Mouse (Mus musculus): ENCODE data around the gene Frzb.
"Not testable (repeated sequence)": the region's sequence is repeated elsewhere in the genome, so short reads cannot be mapped to it uniquely, and the experiment has no call there.

The Frzb gene

DNA sequence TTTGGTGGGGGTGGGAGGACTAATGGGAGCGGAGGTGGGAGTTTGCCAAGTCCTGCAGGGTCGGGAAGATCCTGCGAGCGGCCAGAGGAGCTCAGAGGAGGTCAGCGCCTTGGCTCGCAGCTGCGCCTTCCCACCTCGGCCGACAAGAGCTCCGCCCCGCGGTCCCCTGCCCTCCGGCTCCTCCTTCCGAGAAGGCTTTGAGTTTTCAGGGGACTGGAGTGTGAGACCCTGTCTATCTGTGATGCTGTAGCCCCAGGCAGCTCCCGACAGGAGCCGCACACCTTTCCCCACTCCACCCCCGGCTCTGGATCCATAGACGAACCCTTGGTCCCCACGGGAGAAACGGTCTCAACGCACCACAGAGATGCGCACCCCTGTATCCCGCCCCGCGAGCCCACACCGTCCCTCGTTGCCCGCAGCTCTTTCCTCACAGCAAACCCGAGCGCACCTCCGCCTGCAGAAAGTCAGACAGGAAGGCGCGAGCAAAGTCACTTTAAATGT is at the start of gene Frzb:
Gene Frzb, minus strand, starts transcription at position 335 of the 501 bp plus-strand sequence.
- DNase-seq = peak; percentile 80 to 85

DNA sequence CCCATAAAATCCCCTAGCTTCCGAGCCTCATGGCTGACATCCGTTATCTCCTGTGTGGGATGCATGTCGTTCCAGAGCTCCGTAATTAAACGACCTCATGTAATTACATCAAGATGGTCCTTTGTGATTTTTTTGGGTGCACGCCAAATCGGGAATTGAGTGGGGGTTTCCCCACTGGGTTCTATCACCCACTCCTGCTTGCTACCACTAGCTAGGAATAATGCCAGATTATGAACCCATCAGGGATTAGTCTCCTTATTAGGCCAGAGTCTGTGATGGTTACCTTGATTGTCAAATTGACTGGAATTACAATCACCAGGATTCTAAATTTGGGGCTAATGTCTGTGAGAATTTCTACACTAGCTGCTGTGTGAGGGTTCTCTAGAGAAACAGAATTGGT is 47.9 kb upstream of the Frzb start:
- not testable (repeated sequence) for DNase-seq

GRCm38 (mm10) chr2:80486851-80487250 is 39.4 kb upstream of the Frzb start:
- DNase-seq = peak in 1 of 2 experiments; percentile 19

DNA sequence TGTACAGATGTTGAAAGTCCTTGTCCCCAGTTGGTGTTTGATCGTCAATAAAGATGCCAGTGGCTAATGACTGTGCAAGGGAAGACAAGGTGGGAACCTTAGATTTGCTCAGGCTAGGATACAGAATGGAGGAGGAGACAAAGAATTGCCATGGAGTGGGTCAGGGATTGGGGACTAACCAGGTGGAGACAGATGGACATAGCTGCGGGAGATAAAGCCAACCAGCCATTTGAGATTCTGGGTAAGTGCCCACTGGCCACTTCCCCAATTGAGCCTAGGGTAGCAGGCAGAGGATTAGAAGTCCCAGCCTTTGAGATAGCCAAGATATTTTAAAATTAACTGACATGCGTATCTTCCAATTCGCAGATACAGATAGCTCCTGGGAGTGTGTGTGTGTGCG is 37.5 kb upstream of the Frzb start:
- DNase-seq = peak; percentile 81 to 91

GRCm38 (mm10) chr2:80475831-80476230 is 28.4 kb upstream of the Frzb start:
- DNase-seq = no peak

DNA sequence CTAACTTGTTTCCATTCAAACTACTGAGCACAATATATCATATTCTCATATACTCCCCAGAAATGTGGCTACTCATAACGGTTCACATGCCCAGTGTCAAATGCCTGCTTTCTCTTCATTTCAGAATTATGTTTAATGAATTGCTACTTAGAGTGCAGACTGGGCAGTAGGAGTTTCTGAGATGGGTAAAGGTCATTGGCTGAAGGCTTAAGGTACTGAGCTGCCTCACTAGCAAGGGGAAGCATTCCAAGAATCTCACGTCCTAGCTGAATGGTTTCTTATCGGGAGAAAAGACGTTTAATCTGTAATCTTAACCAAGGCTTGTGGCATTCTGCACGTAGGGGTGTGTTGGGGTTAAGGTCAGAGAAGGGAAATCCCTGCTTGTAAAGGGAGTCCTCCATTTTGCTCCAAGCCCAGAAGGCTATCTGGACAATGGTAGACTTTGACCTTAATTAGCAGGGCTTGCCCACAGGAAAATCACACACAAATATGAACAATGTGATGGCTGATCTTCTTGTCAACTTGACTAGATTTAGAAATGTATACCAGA is 26.9 kb upstream of the Frzb start:
- no peak for DNase-seq

DNA sequence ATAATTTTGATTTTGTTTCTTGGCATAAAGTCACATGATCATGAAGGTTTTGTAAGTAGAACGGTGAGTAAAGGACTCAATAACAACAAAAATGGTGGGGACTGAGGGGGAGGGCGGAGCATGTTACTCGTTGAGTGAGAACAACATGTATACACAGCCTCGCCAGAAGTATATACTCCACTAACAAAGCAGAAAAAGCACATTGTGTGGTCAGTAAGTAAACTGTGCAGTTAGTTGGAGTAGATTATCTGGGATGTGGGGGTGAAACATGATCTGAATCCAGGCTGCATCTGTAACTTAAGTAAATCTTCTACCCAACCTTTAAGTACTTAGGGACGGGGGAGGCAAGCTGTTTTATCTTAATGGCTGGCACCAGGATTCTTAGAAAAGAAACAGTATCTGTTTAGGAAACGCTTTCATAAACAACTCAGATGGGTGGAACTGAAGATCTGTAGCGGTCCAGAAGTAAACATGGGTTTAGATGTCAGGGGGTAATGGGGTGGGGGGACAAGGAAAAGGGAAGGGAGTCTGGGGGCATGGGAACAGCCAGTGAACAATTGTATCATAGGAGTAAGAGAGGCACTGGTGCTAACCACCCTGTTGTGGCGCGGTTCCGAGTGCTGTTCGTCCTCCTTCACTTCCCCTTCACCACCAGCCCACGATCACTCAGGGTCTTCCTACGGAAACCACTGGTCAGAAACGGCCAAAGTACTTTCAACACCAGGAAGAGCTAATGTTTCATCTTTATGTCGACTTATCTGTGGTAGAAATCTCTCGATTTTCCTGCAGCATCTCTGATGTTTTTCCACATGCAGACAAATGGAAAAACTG is 18.8 kb upstream of the Frzb start:
- no peak for DNase-seq

GRCm38 (mm10) chr2:80461827-80462226 is 14.4 kb upstream of the Frzb start:
- DNase-seq = no peak

GRCm38 (mm10) chr2:80448231-80448630 is 806 bp upstream of the Frzb start:
- peak; percentile 46 to 59 for DNase-seq

GRCm38 (mm10) chr2:80446308-80447151 is 895 bp downstream of the Frzb start:
- peak; percentile 62 to 69 for DNase-seq

- peak in 1 of 2 experiments; percentile 3 for DNase-seq
These were observed 1.5 kb downstream of the Frzb start for GRCm38 (mm10) chr2:80445926-80446307.

DNA sequence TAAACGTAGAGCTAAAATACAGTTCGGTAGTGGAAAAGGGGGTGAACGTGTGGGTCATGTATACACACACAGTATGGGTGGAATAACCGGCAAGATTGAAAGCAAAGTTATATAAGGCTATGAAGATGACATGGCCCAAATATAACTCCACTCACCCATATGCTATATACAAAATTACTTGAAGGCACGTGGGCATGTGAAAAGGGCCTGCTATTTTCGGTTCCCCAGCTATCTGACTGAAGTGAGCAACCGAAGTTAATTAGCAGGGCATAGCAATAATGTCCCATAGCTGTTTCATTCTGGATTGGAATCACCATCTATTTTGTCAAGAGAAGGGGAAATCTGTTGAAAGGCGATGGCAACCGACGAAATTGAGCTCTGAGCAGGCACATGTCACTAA is 1.9 kb downstream of the Frzb start:
- no peak for DNase-seq

DNA sequence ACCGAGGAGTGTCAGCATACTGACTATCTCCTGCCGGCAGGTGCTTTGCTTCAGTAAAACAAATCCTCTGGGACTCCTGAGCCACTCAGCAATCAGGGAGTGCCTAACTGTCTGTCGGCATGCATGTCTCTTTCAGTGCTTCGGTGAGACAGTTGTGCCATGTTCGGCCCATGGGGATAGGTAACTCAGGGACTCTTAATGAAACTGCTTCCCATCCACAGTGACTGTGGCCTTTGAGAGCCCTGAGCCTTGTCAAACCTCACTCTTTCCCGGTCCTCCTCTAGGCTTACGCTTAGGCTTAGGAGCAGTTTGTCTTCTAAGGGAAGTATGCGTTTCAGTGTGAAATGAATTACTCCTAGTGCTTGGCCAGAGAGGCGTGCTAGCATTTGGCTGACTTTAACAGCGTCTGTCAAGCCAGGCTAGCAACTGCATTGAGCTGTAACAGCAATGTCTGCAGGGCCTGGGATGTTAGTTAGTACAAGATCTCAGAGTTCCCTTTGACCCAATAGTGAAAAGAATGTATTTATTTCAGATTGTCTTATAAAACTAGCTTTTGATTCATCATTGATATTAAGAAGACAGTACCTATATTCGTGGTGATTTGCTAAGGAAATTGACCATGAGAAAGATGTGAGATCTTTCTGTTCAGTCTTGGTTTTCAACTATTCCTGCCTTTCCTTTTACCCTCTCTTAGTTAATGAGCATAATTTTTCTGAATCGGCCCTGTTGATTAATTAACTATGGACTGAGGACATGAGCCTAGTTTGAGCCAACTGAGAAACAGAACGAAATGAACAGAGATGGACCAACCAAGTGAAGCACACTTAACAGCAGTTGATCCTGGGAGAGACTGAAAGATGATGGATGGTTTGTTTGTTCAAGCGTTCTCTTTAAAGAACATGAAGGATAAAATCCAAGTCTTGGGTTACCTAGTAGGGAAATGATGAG is 2.7 kb downstream of the Frzb start:
- peak; percentile 3 to 20 for DNase-seq

- DNase-seq = peak; percentile 27 to 40
These were observed 3.5 kb downstream of the Frzb start for GRCm38 (mm10) chr2:80443962-80444361.

DNA sequence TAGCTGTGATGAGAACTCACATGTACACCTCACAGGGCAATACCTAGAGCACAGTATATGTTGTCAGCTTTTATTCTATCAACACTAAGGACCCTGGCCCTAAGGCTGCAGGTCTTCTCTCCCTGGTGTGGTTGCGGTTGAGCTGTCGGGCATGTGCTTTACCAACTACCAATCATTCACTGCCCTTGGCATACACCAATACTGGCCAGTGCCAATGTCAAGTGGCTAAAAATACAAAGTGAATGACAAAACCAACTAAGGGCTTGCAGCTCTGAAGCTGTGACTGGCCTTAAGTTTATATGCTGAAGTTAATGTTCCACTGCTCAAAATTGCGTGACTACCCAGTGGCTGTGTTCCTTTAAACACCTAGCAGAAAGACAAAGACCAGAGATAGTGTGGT is 6.0 kb downstream of the Frzb start:
- no peak for DNase-seq

- no peak for DNase-seq
These were observed 8.6 kb downstream of the Frzb start for GRCm38 (mm10) chr2:80438854-80439253.

DNA sequence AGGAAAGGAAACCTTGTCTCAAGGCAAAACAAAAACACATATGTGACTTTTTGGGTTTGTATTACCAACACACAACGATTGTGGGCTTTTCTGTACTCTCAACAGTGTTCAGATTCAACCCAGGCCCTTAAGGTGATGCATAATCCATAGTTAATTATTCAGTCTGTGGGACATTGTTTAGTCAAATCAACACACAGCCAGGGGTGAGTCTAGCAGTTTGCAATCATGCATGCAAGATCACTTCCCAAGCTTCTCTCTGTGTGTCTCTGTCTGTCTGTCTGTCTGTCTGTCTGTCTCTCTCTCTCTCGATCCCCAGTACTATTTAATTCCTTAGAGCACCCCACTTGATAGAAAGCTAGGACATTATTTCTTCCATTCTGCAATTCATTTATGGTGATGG is 10.0 kb downstream of the Frzb start:
- no peak for DNase-seq

- DNase-seq = no peak
These were observed 12.4 kb downstream of the Frzb start for GRCm38 (mm10) chr2:80434783-80435572.

DNA sequence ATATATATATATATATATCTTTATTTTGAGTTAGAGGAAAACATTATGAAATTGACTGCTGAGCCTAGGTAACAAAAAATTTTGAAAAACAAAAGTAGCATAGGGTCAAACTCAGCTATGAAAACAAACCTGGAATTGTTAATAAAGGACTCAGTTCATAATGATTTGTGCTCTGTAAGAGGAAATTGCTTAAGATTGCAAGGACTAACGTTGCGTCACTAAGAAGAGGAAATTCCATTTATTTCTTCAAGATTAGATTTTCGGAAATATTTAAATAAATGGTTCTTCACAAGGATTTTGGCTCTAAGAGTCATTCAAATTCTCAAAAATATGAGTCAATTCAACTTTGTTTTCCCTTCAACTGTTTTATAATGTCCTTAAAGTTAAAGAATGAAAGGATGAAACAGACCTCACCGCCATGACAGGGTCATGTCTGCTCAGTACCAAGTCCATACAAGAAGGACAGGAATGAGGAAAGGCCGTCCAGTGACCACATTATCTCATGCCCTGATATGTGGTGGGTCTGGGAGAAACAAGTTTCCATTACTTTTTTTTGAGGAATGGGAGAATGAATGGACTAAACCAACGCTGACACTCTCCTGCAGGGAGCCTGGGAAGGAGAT is 14.1 kb downstream of the Frzb start:
- DNase-seq = no peak

DNA sequence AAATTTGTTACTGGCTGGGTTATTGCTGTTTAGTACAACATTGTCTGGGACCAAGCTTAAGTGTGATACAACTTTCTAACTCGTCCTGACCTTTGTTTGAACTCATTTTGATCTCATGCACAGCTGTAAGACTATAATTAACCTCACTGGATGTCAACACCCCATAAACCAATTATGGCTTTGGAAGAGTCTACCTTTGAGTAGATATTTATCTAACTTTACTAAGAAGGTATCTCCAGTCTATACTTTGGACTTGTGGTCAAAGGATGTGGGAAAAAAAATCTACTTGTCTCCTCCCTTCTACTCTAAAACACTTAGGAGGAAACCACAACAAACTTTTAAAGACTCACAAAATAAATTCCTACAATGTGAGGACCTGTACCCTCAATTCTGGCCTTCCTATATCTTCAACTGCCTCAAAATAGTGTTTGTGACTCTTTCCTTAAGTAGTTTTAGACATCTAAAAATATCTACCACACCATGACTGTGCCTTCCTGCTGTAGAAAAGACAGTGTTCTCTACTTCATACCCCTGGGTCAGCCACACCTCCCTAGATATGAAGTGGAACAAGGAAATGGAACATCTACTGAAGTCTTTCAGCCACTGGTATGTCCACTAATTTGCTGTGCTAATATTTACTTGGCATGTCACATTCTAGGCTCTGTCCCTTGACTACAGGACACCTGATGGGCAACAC is 16.9 kb downstream of the Frzb start:
- DNase-seq = no peak
